Mouse (Mus musculus) cerebellum, postnatal 25 days (tissue): ENCODE results near the gene Zfp697.

Source experiments
- DNase-seq, 2 experiments: peaks; one replicate each; pipeline ENCODE4 v3.0.0; 2021; ENCODE audit warnings: mixed read lengths in 2 of 2

Zfp697 gene

DNA sequence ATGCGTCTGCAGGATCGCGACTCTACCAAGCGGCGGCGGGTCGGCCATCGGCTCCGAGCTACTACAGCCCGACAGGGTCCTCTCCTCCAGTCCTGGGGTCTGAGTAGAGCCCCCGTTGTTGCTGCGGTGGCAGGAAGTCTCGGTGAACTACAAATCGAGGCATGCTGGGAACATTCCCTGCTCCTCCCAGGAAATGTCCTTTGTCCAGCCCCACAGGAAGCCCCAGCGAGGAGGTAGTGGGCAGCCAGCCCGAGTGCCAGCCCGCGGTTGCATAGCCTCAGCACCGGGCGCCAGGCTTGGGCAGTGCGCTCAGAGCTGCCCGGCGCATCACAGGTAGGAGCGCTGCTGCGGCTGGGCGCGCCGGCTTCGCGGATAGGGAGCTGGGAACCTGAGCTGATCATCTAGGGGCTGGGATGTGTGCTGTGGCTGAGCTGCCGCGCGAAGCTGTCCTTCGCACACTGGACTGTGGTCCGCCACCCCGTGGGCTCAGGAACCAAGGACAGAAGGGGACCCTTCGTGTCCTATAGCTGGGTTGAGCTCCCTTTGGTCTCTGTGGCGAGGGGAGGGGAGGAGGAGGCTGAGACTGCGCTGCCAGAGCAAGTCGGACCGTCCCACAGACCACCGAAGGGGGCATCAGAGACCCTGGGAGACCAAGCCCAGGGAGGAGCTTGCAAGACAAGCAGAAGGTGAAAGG is at the start of gene Zfp697:
Gene Zfp697 (plus strand): TSS at position 216 of the 694 bp plus-strand sequence.
- DNase-seq, result peak; percentile 93 to 95

DNA sequence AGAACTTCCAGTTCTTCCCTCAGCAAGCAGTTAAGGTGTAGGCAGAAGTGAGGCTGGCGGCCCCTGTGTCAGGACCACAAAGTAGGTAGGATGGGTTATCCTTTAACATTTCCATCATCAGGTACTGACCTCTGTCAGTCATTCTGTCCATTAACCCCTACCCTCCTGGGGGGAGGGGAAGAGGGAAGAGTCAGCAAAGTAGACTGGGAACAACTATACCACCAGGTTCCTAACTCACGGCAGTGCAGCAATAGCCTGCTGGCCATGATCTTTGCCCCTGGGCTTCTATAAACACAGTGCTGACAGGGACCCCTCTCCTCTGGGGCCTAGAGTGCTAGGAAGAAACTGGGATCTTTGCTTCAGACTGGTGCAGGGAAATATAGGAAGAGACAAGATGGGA is 48.3 kb upstream of the Zfp697 start:
- no peak for DNase-seq

DNA sequence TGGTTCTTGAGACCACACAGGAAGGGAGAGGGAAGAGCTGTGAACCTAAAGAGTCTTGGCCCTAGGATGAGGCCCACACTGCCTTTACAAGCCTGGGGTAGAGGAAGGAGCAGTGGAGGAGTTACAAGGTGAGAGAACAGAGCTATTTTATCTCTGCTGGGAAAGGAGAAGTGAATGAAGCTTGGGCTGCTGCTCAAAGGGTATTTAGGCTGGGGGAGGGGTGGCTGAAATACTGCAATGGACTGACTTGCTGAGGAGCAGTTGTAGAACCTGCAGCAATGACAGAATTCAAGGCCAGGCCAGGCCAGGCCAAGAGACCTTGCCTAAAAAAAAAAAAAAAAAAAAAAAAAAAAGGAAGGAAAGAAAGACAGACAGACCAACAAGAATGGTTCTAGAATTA is 46.9 kb upstream of the Zfp697 start:
- no peak for DNase-seq

DNA sequence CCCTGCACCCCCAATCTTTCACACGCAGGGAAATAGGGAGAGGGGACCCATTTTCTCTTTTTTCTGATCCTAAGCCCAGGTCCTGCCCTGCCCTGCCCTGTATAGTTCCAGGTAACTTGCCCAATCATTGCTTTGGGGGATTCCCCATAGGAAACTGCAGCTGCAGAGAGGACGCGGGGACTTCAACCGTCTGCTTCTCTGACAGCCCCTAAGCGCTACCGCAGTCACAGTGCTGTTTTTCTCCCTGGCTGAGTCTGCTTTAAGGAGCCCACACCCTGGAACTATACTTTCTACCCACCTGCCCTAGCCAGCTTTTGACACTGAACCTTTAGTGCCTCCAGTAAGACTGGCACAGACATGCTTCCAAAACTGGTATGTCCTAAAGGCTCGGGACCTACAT is 46.4 kb upstream of the Zfp697 start:
- no peak for DNase-seq

DNA sequence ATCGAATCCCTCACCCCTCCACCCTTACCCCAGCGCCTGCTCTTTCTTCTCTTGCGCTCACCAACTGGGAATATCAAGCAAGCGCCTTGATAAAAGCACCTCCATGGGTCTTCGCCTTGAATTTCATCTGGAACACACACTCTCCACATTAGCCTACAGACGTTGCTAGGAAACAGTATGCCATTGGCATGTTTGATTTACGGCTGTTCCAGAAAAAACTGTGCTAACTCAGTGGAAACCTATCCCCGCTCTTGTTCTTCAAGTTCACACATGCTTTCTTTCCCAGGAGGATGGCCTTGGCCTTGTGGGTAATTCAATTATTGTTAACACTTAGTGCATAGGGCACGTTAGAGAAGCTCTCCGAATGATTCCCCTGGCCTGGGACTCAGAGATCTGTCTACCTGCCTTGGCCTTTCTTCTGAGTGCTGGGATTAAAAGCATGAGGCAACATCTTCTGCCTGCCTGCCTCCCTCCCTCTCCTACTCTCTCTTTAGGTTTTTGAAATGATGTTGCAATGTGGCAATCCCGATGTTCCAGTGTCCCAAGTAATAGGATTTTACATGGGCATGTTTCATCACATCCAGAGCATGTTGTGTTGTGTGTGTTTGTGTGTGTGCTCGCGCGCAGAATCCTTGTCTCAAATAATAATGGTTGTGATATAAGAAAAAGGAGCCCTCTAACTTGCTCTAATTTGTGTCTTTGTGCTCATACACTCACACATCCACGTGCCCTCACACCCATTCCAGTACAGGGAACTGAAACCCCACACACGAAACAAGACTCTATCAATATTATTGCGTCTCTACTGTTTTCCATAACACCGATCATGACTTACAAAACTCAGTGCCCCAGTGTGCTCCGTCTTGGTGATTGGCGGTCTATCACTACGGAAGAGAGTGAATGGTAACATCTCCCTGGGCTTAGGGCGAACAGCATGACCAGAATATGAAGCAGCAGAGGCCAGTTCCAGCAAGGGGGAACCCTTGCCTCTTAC is 45.3 kb upstream of the Zfp697 start:
- DNase-seq, result no peak

DNA sequence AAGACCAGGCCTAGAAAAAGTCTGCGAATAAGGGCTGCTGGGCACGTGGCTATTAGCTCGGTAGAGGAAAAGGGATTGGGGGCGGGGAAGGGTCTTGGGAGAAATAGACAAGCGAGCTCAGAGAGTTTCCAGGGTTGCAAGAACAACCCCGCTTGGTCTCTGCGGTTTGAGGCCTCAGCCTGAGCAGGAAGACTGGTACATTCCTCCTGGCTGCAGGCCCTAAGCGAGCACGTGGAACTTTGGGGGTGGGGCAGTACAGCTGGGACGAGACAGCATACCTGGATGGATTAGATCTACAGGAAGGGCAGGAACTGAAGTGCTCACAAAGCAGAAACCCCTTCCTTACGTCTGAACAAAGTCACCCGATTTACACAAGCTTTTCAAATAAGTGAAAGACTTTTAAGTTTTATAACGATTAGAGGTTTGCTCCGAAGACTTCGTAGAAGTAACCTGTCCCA is 43.6 kb upstream of the Zfp697 start:
- peak; percentile 38 to 51 for DNase-seq

DNA sequence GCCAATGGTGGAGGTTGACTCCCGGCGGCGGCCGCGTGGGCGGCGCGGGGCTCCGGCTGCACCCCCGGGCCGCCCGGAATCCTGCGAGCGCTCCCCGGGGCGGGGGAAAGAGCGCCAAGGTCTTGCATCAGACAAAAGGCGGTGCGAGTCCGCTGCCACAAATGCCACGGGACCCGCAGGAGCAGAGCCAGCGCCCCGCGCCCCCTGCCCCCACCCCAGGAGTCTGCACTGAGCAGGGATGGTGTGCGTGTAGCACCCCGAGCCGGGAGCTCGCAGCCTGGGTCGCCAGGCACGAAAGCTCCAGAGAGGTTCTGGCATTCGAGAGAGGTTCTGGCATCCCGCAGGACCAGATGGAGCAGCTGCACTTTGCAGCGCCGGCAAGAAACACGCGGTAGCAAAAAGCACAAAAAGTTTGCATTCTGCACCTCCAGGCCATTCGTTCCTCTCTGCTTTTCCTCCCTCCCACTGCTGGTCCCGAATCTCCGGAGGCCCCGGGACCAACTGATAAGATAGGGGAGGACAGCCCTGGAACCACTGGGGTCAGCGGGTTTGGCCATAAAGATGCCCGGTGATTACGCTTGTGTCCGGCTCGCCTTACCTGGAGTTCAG is 43.1 kb upstream of the Zfp697 start:
- DNase-seq, result peak; percentile 47 to 49

DNA sequence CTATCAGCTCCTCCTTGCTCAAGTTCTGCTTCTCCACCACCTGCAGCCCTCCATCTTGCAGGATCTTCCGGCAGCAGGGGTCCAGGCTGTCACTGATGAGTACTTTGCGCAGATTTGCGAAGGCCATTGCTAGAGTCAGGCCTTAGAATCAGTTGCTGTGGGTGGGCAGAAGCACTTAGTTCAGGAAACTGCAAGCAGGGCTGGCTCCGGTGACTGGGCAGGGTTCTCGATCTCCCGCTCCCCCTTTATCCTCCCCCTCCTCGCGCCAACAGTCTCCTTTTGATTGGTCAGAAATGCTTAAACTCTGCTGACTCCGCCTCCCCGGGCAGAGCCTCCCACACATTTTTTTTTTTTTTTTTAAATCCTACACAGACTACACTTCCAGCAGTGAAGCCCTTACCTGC is 42.6 kb upstream of the Zfp697 start, which contains the start of gene Phgdh:
Gene Phgdh (minus strand): TSS at position 285 of the 404 bp plus-strand sequence.
- peak; percentile 43 to 57 for DNase-seq

DNA sequence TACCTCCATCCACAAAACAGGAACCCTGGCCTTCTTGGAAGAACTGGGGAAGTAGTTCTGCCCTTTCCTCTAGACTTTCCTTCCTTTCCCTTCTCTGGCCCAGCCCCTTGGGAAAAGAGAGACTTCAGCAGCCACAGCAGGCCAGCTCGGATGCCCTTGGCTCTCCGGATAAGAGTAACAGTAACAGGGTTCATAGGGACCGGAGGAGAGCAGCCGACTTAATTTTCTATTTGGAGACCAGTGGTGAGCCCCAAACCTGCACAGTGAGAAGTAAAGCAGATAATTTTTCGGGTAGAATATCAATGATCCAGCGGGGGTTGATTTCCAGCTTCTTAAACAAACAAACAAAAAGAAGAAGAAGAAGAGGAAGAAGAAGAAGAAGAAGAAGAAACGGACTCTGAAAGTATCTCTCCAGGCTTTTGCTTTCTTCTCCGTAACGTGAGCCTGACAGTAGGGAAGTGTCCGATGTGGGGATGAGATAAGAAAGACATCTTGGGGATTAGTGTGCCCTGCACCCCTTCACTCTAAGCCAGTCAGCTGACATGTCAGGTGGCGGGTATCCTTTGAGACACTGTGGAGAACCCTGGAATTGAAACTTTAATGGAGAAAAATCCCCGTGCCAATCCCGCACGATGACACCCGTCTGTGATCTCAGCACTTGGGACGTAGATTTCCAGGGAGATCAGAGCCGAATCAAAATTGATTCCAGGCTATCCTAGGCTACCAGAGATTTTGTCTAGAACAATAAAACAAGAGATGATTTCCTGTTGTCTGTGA is 41.3 kb upstream of the Zfp697 start:
- DNase-seq, result no peak

DNA sequence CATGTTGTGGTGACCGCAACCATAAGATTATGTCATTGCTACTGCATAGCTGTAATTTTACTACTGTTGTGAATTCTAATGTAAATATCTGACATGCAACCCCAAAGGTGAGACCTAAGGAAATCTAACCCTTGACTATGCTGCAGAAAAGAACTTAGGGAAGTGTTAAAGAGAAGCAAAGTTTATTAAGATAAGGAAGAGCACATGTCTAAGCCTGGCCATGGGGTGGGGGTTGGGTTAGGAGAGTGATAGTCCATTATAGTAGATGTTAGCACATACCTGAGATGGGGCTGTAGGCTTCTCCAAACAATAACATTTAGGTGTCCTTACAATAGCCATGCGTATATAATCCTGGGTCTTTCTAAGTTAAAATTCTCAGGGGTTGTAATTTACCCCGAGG is 39.0 kb upstream of the Zfp697 start:
- DNase-seq, result no peak

DNA sequence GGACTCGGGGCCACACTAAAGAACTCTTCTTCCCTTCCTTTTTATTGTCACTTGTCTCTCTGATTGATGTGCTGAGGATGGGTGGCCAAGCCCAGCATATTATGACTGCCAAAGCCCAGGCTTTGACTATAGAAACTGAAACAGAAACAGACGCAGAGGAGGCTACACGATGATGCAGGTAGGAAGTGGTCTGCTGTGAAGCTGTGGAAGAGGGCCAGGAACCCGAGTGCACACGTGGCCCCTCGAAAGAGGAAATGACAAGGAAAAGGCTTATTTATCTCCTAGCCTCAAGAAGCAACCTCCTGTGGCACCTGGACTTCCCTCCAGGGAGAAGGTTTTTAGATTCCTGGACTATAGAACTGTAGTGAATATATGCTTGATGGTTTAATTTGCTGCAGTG is 34.2 kb upstream of the Zfp697 start:
- DNase-seq, result no peak

DNA sequence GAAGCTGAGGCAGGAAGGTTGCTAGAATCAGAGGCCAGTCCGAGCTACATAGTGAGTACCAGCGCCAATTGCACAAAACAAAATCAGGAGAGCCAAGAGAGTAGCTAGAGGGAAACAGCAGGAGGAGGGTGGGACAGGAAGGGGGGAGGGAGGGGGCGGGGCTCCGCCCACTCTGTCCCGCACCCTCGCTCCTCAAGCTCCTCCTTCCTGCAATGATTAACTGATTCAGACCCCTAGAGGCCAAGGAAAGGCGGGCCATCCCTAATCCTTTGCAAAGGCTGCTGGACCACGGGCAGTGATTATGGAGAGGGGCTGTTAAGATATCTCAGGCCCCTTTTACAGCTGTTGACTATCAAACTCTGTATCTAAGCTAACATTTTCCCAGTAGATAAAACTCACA is 33.6 kb upstream of the Zfp697 start:
- no peak for DNase-seq

DNA sequence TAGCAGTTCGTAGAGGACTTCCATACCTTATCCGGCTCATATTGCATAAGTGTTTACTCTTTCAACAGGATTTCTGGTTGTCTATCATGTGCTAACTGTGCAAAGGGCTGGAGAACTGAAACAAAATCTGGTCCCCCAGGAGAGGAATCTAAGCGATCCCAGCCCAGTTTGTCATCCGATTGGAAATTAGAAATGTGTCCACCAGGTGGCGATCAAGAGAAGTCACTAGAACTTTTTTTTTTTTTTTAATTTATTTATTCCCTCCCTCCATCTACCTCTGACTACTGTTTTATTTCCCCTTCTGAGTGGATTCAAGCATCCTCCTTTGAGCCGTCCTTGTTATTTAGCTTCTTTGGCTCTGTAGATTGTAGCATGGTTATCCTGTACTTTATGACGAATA is 28.4 kb upstream of the Zfp697 start:
- peak; percentile 47 to 82 for DNase-seq

DNA sequence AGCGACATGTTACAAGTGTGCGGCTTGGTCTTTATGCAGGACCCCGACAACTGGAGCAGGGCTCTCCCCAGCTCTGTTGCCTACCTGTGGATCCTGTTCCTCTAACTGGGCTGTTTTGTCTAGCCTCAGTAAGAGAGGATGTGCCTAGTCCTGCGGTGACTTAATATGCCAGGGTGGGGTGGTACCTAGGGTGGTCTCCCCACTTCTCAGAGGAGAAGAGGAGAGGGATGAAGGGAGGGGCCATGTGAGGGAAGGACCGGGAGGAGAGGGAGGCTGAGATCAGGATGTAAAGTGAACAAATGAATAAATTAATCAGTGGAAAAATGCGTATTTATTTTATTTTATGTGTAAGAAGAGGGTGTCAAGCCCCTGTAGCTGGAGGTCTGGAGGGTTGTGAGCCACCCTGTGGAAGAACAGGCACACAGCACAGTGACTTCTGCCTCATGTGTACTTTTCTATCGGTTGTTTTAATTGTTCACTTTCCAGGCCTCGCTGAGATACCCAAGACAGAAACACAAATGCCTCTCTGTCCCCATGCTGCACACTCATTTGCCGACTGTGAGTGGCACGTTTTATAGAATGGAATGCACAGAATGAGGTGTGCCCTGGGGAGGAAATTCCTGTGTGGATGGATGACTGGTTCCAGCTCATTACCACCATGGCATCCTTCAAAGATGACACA is 26.8 kb upstream of the Zfp697 start:
- DNase-seq, result no peak

DNA sequence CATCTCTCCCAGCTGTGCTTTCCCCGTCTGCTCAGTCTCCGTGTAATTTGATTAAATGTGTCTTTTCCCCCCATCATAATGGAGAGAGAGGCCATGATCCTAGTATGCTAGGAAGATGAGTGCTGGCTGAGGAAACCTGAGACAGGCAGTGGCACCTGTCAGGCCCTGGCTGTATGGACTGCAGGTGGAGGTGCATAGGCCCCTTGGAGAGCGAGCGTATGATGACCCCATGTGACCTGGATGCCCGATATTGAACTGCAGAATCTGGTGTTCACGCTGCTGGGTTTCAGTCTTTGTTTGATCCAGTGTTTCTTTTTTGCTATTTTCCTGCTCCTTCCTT is 26.3 kb upstream of the Zfp697 start:
- no peak for DNase-seq

DNA sequence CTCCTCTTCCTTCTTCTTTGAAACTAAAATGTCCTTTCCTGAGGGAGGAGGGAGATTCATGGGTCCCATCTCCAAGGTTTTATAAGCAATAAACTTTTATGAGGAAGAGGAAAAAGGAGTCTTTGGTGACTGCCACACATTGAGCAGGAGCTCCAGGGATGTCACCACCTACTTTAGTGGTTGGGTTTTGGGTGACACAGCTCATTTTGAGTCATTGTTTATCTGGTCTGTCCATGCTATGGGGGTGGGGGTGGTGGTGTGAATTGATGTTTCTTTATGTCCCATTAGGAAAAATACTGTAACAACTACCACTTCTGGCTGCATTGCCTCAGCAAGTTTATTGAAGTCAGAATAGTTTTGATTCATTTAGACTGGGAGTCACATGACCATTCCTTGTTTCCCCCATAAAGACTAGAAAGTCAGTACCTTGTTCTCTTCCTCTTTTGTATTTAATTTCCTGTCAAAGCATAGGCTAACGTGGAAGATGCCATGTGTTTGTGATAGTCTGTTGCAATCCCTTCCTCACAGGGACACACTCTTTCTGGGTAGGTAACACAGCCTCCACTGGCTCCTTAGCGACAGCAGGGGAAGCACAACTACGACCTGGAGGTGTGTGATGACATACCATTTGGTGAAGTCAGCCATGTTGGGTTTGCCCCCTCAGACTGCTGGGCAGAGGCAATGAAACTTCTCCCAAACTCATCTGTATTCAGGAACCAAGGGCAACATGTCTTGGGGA is 25.5 kb upstream of the Zfp697 start:
- DNase-seq, result no peak

DNA sequence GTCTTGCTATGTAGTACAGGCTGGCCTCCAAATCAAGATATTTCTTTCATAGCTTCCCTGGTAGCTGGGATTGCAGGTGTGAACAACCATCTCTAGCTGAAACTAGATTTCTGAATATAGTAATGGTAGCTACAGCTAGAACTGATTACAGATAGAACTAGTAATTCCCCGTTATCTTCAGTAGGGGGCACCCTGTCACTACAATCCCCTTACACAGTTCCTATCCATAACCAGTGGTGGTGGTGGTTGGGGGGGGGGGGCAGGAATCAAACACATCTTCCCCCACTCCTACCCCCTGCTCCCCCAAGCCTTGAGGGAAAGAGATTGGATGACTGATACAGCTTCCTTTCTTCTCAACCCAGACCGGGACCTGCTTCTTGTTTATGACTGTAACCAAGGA is 19.5 kb upstream of the Zfp697 start:
- DNase-seq, result peak in 1 of 2 experiments; percentile 28

DNA sequence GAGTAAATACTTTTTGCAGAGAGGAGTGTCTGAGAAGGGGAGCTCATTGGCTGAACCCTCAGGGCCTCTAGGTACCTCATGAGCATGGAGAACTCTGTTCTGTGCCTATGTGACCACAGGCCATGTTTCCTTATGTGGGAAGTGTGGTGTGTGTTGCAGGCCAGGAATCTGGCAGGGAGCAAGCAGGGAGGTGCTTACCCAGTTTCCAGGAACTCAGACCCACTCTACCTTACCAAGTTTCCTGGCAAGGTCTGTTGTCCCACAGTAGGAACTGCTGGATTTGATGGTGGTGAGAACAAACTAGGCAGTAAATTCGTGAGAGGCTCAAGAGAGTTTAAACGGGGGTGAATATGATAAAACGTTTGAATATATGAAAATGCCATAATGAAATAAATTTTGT is 16.2 kb upstream of the Zfp697 start:
- DNase-seq, result no peak

DNA sequence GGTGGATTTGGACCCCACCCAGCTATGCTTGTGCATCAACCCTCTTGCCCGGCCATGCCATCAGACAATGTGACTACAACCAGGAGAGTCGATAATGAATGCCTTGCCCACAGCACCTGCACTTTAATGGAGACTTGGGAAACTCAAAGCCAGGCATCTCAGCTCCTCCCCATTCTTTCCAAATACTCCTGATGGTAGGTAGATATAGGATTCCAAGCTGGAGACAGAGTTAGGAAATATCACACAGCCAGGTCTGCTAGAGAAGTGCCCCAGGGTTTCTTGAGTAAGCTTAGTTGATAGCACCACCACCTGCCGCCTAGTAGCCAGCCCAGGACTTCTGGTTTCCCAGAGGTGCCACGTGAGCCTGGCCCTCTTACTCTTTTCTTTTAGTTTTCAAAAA is 15.4 kb upstream of the Zfp697 start:
- no peak for DNase-seq

DNA sequence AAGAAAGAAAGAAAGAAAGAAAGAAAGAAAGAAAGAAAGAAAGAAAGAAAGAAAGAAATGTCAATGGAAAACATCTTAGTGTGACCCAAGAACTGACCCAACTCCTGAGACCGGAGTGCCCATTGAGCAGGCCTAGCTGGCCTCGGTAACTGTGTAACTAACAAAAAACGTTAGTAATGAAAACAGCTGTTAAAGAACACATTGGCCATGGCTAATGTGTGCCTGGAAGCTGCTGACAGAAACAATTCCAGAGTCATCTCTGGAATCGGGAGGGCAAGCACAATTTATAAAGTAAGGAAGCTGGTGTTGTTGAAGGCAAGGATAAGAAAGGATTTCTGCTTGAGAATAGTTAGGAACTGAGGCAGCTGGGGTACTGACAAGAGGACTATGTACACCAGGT is 14.0 kb upstream of the Zfp697 start:
- DNase-seq, result no peak

DNA sequence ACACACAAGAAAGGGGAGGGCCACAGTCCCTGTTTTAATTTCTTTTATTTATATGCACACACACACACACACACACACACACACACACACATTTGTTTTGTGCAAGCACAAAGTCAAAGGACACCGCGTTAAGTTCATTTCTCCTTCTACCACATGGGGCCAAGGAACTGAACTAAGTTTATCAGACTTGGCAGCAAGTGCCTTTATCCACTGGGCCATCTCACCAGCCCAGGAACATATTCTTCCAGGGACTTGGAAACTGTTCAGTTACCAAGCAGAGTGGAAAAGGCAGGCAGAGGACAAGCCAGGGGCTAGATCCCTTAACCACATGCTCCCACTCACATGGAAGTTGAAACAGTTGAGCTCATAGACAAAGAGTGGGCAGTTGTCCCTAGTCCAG is 13.5 kb upstream of the Zfp697 start:
- DNase-seq, result no peak
